Mouse (Mus musculus): Measurements from ENCODE around the gene Slc12a9. TPM values are rescaled to one million over a fixed set of nuclear protein-coding genes. Genes with fewer than 3 reads are reported as not detected.

The Slc12a9 gene
- polyA plus RNA-seq (2014; fragmentation: Nextera tagmentation; extraction: Ambion mirVana), result 5.3 and 5.7 TPM in 2 replicates

DNA sequence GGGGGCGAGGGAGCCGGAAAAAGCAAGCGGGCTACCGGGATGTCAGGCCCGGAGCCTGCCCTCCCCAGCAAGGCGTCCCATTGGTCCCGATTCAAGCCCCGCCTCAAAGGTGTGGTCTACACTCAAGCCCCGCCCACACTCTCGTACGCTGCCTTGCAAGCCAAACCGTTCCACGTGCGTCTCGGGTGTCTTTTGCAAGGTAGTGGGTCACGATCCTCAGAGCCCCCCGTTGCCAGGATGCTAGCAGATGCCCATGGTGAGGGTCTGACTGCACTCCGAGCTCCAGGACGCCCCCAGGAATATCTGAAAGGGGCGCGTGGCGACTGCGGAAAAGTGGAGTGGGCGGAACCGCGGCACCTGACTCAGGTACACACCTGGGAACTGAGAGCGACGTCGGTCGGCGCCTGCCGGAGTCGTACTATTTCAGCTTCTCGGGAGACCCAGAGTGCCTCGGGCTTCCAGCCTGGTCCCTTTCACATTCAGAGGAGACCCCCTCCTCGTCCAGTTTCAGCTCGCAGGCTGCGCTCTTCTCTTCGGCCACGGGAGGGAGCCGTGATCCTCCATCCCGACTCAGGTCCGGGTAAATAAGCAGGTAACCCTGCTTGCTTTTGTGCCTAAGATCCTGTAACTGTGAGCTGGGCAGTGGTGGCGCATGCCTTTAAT lies at the start of gene Slc12a9:
Gene Slc12a9, minus strand, starts transcription at position 86 of the 663 bp plus-strand sequence.
- Histone ChIP-seq H3K9me3 (ENCODE audit: control insufficient read depth, low read length) (no peaks in the 10 kb centered on the region), H3K9ac (ENCODE audit: low read length) (peak within 1 kb of the TSS; percentile 79), H3K27me3 (ENCODE audit: control insufficient read depth, insufficient read depth, low read length) (no peaks in the 10 kb centered on the region), H3K27ac (replicated peaks in 1 of 2; ENCODE audit: control insufficient read depth in 1 of 2, insufficient read depth in 1 of 2, low read depth in 2 of 2, low read length in 2 of 2) (peak within 1 kb of the TSS in 1 of 2 experiments; percentile 30; a peak in 1 of 4 replicates), H3K4me1 (ENCODE audit: control insufficient read depth in 2 of 2, insufficient read depth in 2 of 2, low read length in 2 of 2) (peaks cover 4 to 8% of the 10 kb centered on the region in 2 experiments; a peak in 3 of 4 replicates), H3K36me3 (ENCODE audit: control insufficient read depth, insufficient read depth, low read length) (no peaks in the 10 kb centered on the region), H3K4me3 (ENCODE audit: control insufficient read depth in 1 of 2, insufficient read depth in 1 of 2, low read depth in 1 of 2, low read length in 2 of 2) (peak within 1 kb of the TSS; percentile 43 to 68), H3K4me2 (ENCODE audit: low read length) (peak within 1 kb of the TSS; percentile 98)
- ATAC-seq (ENCODE audit: insufficient number of reproducible peaks, insufficient read depth, low FRiP score, low read depth), result peak; percentile 78
- under 1% methylated on average over 44 of the region's 44 CpGs for whole genome bisulfite sequencing

DNA sequence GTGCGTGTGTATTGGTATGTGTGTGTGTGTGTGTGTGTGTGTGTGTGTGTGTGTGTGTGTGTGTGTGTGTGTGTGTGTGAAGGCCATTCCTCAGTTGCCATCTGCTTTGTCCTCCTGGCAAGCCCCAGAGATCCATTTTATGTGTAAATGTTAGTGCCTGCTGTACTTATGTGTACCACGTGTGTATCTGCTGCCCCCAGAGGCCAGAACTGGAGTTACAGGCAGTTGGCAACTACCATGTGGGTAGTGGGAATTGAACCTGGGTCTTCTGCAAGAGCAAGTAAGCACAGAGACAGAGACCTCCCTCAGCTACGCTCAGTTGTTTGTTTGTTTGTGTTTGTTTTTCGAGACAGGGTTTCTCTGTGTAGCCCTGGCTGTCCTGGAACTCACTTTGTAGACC lies 47.8 kb upstream of the Slc12a9 start:
- Histone ChIP-seq H3K9ac (ENCODE audit: low read length) (no peak overlapping the region), H3K4me3 (ENCODE audit: control insufficient read depth in 1 of 2, insufficient read depth in 1 of 2, low read depth in 1 of 2, low read length in 2 of 2) (no peak overlapping the region), H3K27me3 (ENCODE audit: control insufficient read depth, insufficient read depth, low read length) (no peaks in the 10 kb centered on the region), H3K4me1 (ENCODE audit: control insufficient read depth in 2 of 2, insufficient read depth in 2 of 2, low read length in 2 of 2) (peaks cover 2 to 9% of the 10 kb centered on the region in 2 experiments), H3K27ac (replicated peaks in 1 of 2; ENCODE audit: control insufficient read depth in 1 of 2, insufficient read depth in 1 of 2, low read depth in 2 of 2, low read length in 2 of 2) (no peak overlapping the region), H3K4me2 (ENCODE audit: low read length) (no peak overlapping the region), H3K36me3 (ENCODE audit: control insufficient read depth, insufficient read depth, low read length) (no peaks in the 10 kb centered on the region), H3K9me3 (ENCODE audit: control insufficient read depth, low read length) (no peaks in the 10 kb centered on the region)
- WGBS, result 44% methylated on average over 4 of the region's 4 CpGs
- ATAC-seq (ENCODE audit: insufficient number of reproducible peaks, insufficient read depth, low FRiP score, low read depth), result no peak

DNA sequence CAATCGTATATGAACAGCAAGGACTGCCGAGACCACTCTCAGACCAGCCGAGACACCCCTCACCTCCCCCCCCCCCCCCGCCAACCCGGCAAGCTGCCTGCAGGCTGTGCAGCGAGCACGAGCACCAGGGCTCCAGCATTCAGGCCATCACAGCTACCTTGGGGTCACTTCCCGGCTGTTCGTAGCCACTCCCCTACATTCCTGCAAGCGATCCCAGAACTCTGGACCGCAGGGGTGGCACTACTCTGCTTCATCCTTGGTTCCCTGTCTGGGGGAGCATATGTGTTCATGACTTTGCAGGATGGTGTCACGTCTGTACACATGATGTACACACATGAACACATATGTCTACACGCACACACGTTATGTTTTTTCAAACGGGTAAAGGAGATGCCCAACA lies 44.2 kb upstream of the Slc12a9 start:
- 27% methylated on average over 11 of the region's 15 CpGs for WGBS
- no peaks in the 10 kb centered on the region for H3K27me3 ChIP-seq (ENCODE audit: control insufficient read depth, insufficient read depth, low read length)
- no peak for ATAC-seq (ENCODE audit: insufficient number of reproducible peaks, insufficient read depth, low FRiP score, low read depth)
- H3K9me3 ChIP-seq (ENCODE audit: control insufficient read depth, low read length), result no peaks in the 10 kb centered on the region
- H3K9ac ChIP-seq (ENCODE audit: low read length), result 0 out of 2 replicates have a peak overlapping the region, but pooled peaks have one; percentile 5
- no peak overlapping the region for H3K27ac ChIP-seq (replicated peaks in 1 of 2; ENCODE audit: control insufficient read depth in 1 of 2, insufficient read depth in 1 of 2, low read depth in 2 of 2, low read length in 2 of 2)
- peaks cover 9 to 16% of the 10 kb centered on the region in 2 experiments for H3K4me1 ChIP-seq (ENCODE audit: control insufficient read depth in 2 of 2, insufficient read depth in 2 of 2, low read length in 2 of 2)
- H3K4me2 ChIP-seq (ENCODE audit: low read length), result peak overlapping the region; percentile 44
- H3K4me3 ChIP-seq (ENCODE audit: control insufficient read depth in 1 of 2, insufficient read depth in 1 of 2, low read depth in 1 of 2, low read length in 2 of 2), result no peak overlapping the region
- peaks cover 29% of the 10 kb centered on the region for H3K36me3 ChIP-seq (ENCODE audit: control insufficient read depth, insufficient read depth, low read length)

DNA sequence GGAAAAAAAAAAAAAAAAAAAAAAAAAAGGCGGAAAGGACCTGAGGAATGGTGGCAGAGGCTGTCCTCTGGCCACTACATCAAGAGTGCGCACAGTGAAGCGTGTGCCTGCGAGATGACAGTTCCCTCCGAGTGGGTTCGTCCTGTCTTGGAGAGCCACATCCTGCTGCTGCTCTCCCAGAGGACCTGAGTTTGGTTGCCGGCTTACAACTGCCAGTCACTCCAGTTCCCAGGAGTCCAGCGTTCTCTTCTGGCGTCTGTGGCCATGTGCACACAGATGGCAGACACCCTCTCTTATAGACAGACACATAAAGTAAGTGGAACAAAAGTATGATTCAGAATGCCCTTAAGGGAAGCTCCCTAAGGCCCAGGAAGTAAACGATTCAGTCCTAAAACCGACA lies 43.8 kb upstream of the Slc12a9 start:
- Histone ChIP-seq H3K9me3 (ENCODE audit: control insufficient read depth, low read length) (no peaks in the 10 kb centered on the region), H3K27ac (replicated peaks in 1 of 2; ENCODE audit: control insufficient read depth in 1 of 2, insufficient read depth in 1 of 2, low read depth in 2 of 2, low read length in 2 of 2) (no peak overlapping the region; a peak in 1 of 4 replicates), H3K4me2 (ENCODE audit: low read length) (peak overlapping the region; percentile 44), H3K36me3 (ENCODE audit: control insufficient read depth, insufficient read depth, low read length) (peaks cover 33% of the 10 kb centered on the region), H3K4me1 (ENCODE audit: control insufficient read depth in 2 of 2, insufficient read depth in 2 of 2, low read length in 2 of 2) (peaks cover 9 to 16% of the 10 kb centered on the region in 2 experiments), H3K4me3 (ENCODE audit: control insufficient read depth in 1 of 2, insufficient read depth in 1 of 2, low read depth in 1 of 2, low read length in 2 of 2) (no peak overlapping the region), H3K27me3 (ENCODE audit: control insufficient read depth, insufficient read depth, low read length) (no peaks in the 10 kb centered on the region), H3K9ac (ENCODE audit: low read length) (peak overlapping the region; percentile 44; the same call in 1 of the 2 replicates)
- ATAC-seq (ENCODE audit: insufficient number of reproducible peaks, insufficient read depth, low FRiP score, low read depth), result no peak
- WGBS, result 31% methylated on average over 10 of the region's 11 CpGs

DNA sequence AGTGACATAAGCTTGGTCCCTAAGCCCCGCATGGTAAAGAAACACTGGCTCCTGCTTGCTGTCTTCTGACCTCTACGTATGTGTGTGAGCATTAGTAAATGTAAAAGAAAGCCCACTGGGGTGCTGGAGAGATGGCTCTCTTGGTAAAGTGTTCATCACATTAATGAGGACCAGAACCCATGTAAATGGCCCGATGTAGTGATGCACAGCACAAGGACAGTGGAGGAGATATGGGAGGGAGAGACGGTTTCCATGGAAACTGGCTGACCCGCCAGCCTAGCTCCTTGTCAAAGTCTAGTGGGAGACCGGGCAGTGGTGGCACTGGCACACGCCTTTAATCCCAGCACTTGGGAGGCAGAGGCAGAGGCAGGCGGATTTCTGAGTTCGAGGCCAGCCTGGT lies 43.3 kb upstream of the Slc12a9 start:
- Histone ChIP-seq H3K4me2 (ENCODE audit: low read length) (no peak overlapping the region), H3K9me3 (ENCODE audit: control insufficient read depth, low read length) (no peaks in the 10 kb centered on the region), H3K9ac (ENCODE audit: low read length) (no peak overlapping the region), H3K27ac (replicated peaks in 1 of 2; ENCODE audit: control insufficient read depth in 1 of 2, insufficient read depth in 1 of 2, low read depth in 2 of 2, low read length in 2 of 2) (no peak overlapping the region; a peak in 1 of 4 replicates), H3K36me3 (ENCODE audit: control insufficient read depth, insufficient read depth, low read length) (peaks cover 37% of the 10 kb centered on the region), H3K27me3 (ENCODE audit: control insufficient read depth, insufficient read depth, low read length) (no peaks in the 10 kb centered on the region), H3K4me3 (ENCODE audit: control insufficient read depth in 1 of 2, insufficient read depth in 1 of 2, low read depth in 1 of 2, low read length in 2 of 2) (no peak overlapping the region), H3K4me1 (ENCODE audit: control insufficient read depth in 2 of 2, insufficient read depth in 2 of 2, low read length in 2 of 2) (peaks cover 9 to 16% of the 10 kb centered on the region in 2 experiments)
- ATAC-seq (ENCODE audit: insufficient number of reproducible peaks, insufficient read depth, low FRiP score, low read depth), result no peak
- WGBS, result 43% methylated on average over 9 of the region's 9 CpGs

DNA sequence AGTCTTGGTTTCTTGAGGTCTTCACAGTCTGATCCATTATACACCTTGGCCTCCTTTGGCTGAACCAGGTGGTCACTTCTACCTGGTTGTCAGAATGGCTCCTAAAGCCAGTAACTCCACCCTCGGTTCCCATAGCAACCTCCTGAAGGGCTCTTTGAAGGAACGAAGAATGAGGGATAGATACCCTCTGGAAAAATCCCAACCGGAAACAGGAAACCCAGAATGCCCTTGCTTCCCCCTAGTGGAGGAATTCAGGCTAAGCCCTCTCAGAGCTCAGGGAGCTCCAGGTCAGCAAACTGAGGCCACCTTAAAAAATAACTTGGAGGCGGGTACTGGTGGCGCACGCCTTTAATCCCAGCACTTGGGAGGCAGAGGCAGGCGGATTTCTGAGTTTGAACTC lies 42.8 kb upstream of the Slc12a9 start:
- Histone ChIP-seq H3K4me2 (ENCODE audit: low read length) (no peak overlapping the region), H3K4me1 (ENCODE audit: control insufficient read depth in 2 of 2, insufficient read depth in 2 of 2, low read length in 2 of 2) (peaks cover 9 to 16% of the 10 kb centered on the region in 2 experiments), H3K36me3 (ENCODE audit: control insufficient read depth, insufficient read depth, low read length) (peaks cover 43% of the 10 kb centered on the region), H3K27me3 (ENCODE audit: control insufficient read depth, insufficient read depth, low read length) (no peaks in the 10 kb centered on the region), H3K9me3 (ENCODE audit: control insufficient read depth, low read length) (no peaks in the 10 kb centered on the region), H3K4me3 (ENCODE audit: control insufficient read depth in 1 of 2, insufficient read depth in 1 of 2, low read depth in 1 of 2, low read length in 2 of 2) (no peak overlapping the region), H3K9ac (ENCODE audit: low read length) (no peak overlapping the region; the same call in 1 of the 2 replicates), H3K27ac (replicated peaks in 1 of 2; ENCODE audit: control insufficient read depth in 1 of 2, insufficient read depth in 1 of 2, low read depth in 2 of 2, low read length in 2 of 2) (peak overlapping the region; percentile 22 to 54; a peak in 2 of 4 replicates)
- no peak for ATAC-seq (ENCODE audit: insufficient number of reproducible peaks, insufficient read depth, low FRiP score, low read depth)
- WGBS, result 39% methylated on average over 7 of the region's 7 CpGs

DNA sequence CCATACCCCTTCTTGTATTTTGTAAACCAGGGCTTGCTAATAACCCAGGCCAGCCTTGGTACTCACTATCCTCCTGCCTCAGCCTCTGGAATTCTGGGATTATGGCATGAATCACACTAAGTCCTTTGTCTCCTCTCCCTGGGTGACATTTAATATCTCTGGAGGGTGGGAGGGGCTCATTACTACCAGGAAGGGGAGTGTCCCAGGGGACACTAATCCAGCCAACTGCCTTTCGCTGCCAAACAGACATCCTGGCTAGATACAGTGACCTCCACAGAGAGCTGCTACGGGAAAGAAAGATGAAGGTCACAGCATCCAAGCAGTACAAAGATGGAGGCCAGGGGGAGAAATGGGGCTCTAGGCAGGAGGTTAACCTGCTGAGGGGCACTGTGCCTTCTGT lies 42.2 kb upstream of the Slc12a9 start:
- Histone ChIP-seq H3K36me3 (ENCODE audit: control insufficient read depth, insufficient read depth, low read length) (peaks cover 48% of the 10 kb centered on the region), H3K9ac (ENCODE audit: low read length) (no peak overlapping the region), H3K9me3 (ENCODE audit: control insufficient read depth, low read length) (no peaks in the 10 kb centered on the region), H3K27me3 (ENCODE audit: control insufficient read depth, insufficient read depth, low read length) (no peaks in the 10 kb centered on the region), H3K4me3 (ENCODE audit: control insufficient read depth in 1 of 2, insufficient read depth in 1 of 2, low read depth in 1 of 2, low read length in 2 of 2) (no peak overlapping the region), H3K27ac (replicated peaks in 1 of 2; ENCODE audit: control insufficient read depth in 1 of 2, insufficient read depth in 1 of 2, low read depth in 2 of 2, low read length in 2 of 2) (peak overlapping the region; percentile 30 to 54; a peak in 3 of 4 replicates), H3K4me2 (ENCODE audit: low read length) (no peak overlapping the region), H3K4me1 (ENCODE audit: control insufficient read depth in 2 of 2, insufficient read depth in 2 of 2, low read length in 2 of 2) (peaks cover 9 to 16% of the 10 kb centered on the region in 2 experiments)
- no peak; the same call in 1 of the 2 replicates for ATAC-seq (ENCODE audit: insufficient number of reproducible peaks, insufficient read depth, low FRiP score, low read depth)
- WGBS, result 2% methylated on average over 2 of the region's 2 CpGs
